Mouse (Mus musculus) kidney, adult 8-10 months (tissue): ENCODE measurements around the gene Serpine2.
A peak's percentile ranks its signal among the peaks of the same experiment; 100 is the strongest.

Source experiments
- DNase-seq, 2 experiments: peaks; one replicate each; pipeline ENCODE4 v3.0.0; 2022

Serpine2 gene

DNA sequence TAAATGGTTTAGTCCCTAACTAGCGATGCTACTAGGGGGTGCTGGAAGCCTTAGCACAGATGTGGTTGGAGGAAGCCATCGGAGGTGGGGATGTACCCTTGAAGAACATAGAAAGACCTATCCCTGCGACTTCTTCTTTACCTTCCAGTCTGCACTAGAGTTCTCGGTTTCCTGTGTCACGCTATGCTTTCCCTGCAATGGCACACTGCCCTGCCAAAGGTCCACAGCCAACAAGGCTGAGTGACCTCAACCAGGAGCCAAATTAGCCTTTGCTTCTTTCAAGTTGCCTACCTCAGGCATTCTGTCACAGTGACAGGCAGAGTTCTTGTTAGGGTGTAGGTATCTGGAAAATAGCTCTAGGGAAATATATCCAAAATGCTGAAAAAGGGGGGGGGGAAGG, 104.6 kb downstream of the Serpine2 start:
- DNase-seq = peak in 1 of 2 experiments; percentile 55

DNA sequence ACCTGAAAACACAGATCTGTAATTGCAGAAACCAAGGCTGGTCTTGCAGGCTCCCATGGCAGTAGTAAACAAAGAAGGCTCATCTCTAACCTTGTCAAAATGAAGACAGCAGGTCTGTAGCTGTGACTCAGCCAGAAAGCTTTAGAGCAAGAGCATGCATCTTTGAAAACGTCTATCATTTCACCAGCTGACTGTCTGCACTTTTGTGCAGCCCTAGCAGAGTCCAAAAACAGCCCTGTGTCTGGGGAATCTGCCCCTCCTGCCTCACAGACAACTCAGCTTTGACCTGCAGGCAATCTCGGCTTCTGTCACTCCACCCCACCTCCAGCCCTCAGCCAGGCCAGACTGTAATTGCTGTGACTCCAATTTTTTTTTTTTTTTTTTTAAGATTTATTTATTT, 105.6 kb downstream of the Serpine2 start:
- DNase-seq = no peak

GRCm38 (mm10) chr1:79754936-79755335, 106.0 kb downstream of the Serpine2 start:
- no peak for DNase-seq

GRCm38 (mm10) chr1:79753456-79753855, 107.5 kb downstream of the Serpine2 start:
- DNase-seq = no peak

- DNase-seq = no peak
Measured at GRCm38 (mm10) chr1:79752714-79753340, 108.2 kb downstream of the Serpine2 start.

DNA sequence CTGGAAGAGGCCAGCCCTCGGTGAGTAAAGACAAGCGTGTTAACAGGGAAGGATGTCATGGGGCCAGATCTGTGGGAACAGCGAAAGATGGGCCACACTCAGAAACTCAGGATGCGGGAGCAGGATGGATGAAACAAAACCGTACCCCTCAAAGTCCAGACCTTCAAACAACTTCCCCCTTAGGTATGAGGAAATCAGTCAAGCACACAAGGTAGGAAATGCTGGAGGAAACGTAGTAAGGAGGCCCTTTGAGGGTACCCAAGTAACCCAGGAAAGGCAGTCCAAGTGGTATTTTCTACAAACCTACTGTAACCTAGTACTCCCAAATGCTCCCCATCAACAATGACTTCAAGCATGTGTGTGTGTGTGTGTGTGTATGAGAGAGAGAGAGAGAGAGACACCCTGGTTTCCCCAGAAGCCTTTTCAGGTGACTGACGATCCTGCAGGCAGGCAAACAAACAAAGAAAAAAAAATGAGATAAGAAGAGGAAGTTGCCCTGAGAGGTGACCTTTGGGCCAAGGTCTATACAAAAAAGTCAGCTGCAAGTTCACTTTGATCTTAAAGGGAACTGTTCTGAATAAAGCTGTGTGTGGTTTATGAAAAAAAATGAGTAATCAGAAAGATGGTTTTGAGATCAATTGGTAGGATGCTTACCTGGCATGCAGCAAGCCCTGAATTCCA, 108.8 kb downstream of the Serpine2 start:
- DNase-seq = no peak

GRCm38 (mm10) chr1:79751186-79751585, 109.8 kb downstream of the Serpine2 start:
- DNase-seq = peak in 1 of 2 experiments; percentile 55

- DNase-seq = no peak
Measured at GRCm38 (mm10) chr1:79746056-79746455, 114.9 kb downstream of the Serpine2 start.
